Mouse (Mus musculus) mouse embryonic stem cell (cell line): ENCODE measurements around the gene Stap1.

Experiments
- in situ Hi-C, 2 experiments: fragments of 300-500 bp; cut with MboI; formaldehyde crosslinking; loops; 1 replicate in 1 of 2; 3 replicates in 1 of 2; pipeline ENCODE4 v1.14.3; 2019 to 2020; ENCODE audit warnings: low sequenced_read_pairs in 2 of 2, low pct_unique_long_range_greater_than_20kb in 1 of 2, mixed read lengths in 1 of 2; ENCODE audit not compliant: unreplicated experiment in 1 of 2

Stap1 gene

DNA sequence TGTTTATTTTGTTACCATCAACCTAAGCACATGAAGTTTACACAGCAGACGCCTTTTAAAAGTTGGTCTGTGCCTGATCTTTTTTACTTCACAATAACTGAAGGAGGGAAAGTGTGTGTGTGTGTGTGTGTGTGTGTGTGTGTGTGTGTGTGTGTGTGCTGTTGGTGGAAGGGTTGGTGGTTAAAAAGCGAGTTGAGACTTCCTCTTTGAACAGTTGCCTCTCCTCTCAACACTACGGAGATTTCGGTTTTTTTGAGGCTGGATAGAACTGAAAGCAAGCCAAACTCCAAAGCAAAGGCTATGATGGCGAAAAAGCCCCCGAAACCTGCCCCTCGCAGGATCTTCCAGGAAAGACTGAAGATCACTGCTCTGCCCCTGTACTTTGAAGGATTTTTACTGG, at the start of gene Stap1:
Gene Stap1 (plus strand): TSS at position 209 of the 400 bp plus-strand sequence.
- in situ Hi-C loops: no loop called here

DNA sequence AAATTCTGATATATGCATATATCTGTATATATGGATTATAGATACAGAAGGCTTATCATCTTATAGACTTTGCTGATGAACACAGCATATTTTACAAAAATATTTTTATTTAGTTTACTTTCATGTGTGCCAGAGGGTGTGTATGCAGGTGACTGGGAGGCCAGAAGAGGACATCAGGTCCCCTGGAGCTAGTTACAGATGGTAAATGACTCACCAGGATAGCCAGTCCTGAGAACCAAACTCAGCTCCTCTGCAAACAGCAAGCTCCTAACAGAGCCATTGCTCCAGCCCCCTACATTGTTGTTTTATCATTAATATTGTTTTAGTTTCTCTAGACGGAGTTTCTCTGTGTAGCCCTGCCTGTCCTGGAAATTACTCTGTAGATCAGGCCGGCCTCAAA, 41.7 kb upstream of the Stap1 start:
- in situ Hi-C loops: loop anchor here in 1 of 2 experiments (25.0 kb wide), 1 partner anchor 782 kb away; the partner anchor contains the start of gene Ythdc1

DNA sequence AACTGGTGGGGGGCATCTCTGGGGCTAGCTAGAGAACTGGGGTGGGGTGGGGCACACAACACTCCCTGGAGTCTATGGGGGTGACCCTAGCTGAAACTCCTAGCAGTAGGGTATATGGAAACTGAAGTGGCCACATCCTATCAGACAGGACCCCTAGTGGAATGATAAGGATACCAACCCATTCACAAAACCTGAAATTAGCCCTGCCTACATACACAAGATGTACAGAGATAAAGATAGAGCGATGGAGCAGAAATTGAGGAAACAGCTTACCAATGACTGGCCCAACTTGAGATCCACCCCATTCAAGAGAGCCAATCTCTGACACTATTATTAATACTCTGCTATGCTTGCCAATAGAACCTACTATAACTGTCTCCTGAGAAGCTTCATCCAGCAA, 8.0 kb upstream of the Stap1 start:
- in situ Hi-C loops: no loop called here

DNA sequence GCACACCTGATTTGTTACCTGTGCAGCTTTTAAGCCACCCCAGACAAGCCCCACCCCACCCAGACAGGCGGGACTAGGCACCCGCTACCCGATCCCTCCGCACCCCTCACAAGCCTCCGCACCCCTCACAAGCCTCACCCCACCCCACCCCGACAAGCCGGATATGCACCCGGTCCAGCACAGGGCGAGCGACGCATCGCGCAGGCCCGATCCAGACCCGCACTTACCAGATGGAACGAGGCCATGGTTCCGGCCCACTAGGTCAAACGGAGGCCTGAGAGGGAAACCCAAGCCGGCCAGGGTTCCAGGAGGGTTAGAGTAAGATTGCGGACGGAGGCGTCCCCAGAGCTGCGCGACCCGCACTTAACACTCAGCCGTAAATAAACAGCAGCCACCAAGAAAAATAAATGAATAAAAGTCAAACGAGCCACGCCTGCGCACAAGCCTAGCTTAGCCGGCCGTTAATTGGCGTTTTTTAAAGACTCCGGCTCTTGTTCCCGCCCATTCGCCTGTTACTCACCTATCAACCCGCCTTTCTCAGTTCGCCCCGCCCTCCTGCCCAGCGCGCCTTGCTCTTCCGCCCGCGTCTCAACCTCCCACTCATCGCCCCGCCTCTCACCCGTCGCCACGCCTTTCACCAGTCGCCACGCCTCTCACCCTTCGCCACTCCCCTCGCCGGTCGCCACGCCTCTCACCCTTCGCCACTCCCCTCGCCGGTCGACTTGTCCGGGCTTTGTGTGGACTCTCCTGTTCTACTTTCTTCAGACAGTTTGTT, 6.3 kb upstream of the Stap1 start, which contains the start of gene Cenpc1:
Gene Cenpc1 (minus strand): TSS at position 483 of the 775 bp plus-strand sequence.
- in situ Hi-C loops: no loop called here

- in situ Hi-C loops: no loop called here
These were observed 5.5 kb upstream of the Stap1 start for GRCm38 (mm10) chr5:86065876-86066550.

DNA sequence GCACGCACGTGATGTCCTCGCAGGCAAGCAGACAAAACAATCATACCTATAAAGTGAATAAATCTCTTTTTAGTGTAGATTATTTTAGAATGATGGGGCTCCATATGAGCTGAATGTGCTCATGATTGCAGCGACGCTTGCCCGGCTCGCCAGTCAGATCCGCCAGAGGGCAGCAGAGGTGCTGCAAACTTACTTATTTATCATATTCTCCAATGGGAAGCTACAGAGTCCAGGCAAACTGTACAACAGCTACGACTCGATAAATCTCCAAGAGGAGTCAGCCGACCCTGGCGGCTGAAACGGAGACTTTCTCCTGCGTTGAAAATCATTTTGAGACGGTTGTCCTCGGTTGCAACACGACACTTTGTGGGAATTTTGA, 5.0 kb upstream of the Stap1 start:
- in situ Hi-C loops: no loop called here

DNA sequence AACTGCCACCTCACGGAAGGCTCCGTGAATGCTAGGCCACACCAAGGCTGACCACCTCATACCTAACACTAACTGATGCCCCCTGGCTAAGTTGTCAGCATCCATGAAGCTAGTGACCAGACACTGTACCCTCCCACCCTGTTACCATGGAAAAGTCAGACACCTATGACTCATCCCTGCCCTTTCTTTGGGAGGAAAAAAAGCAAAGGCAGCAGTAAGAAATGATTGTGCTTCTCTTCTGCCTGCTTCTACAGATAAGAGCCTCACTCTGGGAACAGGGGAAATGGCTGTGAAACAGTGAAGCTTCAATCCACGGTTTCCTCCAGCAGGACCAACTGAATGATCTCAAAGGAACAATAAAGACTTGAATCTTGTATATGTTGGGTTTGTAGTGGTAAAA, 3.1 kb upstream of the Stap1 start:
- in situ Hi-C loops: no loop called here

DNA sequence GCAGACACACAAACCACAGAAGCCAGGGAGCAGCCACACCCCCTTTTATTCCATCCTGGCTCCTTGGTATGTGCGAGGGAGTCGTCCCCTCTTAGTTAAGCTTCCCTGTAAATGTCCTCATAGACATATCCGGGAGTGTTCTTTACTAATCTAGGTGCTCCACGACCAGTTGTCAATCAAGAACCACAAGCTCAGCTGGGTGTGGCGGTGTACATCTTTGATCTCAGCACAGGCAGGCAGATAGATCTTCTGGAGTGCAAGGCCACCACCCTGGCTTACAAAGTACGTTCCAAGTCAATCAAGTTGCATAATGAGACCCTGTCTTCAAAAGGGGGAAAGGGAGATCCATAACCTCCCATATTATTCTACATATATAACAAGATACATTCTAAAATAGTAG, 2.4 kb upstream of the Stap1 start:
- in situ Hi-C loops: no loop called here

- in situ Hi-C loops: no loop called here
These were observed 1.3 kb downstream of the Stap1 start for GRCm38 (mm10) chr5:86072756-86073386.

DNA sequence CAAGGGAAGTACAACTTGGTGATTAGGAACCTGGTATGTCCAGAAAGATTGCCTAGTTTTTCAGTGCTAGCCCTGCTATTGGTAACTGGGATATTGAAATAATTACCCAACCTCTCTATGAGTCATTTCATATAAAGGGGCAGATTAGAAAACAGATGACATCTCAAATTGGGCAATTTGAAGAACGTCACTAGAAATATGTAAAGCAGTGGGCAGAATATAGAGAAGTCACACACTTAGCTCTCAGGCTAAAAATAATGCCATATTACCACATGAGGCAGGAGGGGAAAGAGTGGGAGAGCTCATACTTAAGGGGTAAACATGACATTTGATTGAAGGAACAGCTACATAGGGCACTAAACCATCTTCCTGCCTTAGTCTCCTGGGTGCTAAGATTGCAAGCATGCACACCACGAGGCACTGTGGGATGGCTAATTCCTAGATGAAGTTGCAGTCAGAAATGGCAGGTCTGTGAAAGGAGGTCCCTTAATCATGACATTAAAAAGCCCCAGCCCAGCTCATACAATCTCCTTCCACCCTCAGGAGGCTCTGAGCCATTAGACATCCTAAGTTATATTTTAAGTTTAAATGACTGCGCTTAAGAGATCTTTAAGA, 7.3 kb downstream of the Stap1 start:
- in situ Hi-C loops: no loop called here

DNA sequence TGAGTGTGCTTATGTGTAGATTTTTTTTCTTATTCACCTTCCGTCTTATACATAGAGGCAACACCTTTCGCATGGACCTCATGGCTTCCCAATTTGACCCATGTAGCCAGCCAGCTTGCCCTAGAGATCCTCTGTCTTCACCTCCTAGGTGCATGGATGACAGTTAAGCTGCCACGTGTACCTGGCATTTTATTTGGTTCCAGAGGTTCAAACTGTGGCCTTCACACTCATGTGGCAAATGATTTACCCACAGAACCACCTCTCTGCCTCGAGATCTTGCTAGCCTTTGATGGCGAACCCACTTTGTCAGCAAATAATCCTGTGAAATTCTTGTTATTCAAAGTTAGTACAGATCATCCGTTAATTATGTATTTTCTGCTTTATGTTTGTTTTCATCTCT, 12.4 kb downstream of the Stap1 start:
- in situ Hi-C loops: no loop called here

DNA sequence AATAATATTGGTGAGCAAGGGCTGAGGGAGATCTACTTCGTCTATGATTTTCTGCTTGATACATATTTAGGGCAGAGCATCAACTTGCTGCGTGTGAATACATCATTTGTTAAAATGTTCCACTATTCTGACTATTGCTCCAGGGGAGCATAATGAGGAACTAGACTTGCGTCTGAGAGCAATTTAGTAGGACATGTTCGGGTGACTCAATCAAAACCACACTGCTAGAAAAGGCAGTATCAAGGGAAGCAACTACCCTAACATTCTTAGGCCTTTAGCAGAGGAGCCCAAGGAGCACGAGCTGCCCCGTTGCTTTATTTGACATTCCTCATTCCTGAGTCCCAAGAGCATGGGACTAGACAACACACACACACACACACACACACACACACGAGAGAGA, 13.4 kb downstream of the Stap1 start:
- in situ Hi-C loops: no loop called here

DNA sequence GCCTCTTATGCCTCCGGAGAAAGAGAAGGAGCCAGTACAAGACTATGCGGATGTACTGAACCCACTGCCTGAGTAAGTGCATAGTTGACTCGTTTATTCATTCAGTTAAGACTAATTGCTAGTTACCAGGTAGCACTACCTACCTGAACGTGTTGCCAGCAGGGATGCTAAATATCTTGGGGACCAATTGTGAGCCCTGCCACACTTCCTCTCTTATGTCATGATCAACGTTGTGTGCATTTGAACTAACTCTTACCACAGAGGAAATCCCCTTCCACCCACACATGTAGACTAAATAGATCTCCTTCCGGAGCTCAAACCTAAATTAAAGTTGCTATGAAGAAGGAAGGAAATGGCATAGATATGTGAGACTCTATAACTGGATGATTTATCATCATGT, 15.2 kb downstream of the Stap1 start:
- in situ Hi-C loops: no loop called here

GRCm38 (mm10) chr5:86094754-86095153, 23.2 kb downstream of the Stap1 start:
- in situ Hi-C loops: no loop called here

- in situ Hi-C loops: no loop called here
These were observed 27.4 kb downstream of the Stap1 start for GRCm38 (mm10) chr5:86098988-86099387.

GRCm38 (mm10) chr5:86100621-86101020, 29.1 kb downstream of the Stap1 start:
- in situ Hi-C loops: no loop called here

DNA sequence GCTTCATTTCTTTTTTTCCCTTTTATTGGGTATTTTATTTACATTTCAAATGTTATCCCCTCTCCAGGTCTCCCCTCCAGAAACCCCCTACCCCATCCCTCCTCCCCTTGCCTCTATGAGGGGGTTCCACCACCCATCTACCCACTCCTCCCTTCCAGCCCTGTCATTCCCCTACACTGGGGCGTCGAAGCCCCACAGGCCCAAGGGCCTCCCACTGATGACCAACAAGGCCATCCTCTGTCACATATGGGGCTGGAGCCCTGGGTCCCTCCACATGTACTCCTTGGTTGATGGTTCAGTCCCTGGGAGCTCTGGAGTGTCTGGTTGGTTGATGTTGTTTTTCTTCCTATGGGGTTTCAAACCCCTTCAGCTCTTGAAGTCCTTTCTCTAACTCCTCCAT, 30.6 kb downstream of the Stap1 start:
- in situ Hi-C loops: no loop called here

GRCm38 (mm10) chr5:86106610-86107009, 35.1 kb downstream of the Stap1 start:
- in situ Hi-C loops: no loop called here

DNA sequence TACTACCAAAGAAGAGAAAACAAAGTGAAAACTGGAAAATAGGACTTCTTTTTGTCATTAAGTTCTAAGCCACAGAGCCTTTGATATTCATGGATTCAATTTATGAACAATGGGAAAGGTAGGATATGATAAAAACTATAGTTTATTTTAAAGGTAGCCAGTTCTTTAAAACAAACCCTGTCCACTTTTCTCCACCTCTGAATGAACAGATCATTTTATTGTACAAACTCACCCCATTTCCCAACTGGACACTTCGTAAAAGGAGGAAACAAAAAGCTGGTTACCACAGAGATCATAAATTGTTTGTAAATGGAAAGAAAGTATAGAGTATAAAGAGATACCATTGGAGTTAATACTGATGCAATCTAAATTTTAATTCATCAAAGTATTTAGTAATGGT, 39.5 kb downstream of the Stap1 start:
- in situ Hi-C loops: no loop called here
